Mouse (Mus musculus): ENCODE data around the gene Gsk3a. TPM values are rescaled to one million over a fixed set of nuclear protein-coding genes. Genes with fewer than 3 reads are reported as not detected.

Gene Gsk3a
- 12.1 and 12.7 TPM in 2 replicates for polyA plus RNA-seq (2016; fragmentation: Nextera tagmentation; extraction: Ambion mirVana)

- peak; percentile 91 for ATAC-seq (ENCODE audit: insufficient number of reproducible peaks, low FRiP score)
- WGBS: 0% methylated on average over 66 of the region's 76 CpGs
- Histone ChIP-seq H3K9me3 (replicated peaks) (no peaks in the 10 kb centered on the region), H3K4me3 (peak within 1 kb of the TSS; percentile 77), H3K36me3 (peaks cover 30% of the 10 kb centered on the region), H3K27ac (ENCODE audit: poor library complexity, severe bottlenecking) (peak within 1 kb of the TSS; percentile 88), H3K4me2 (peak within 1 kb of the TSS; percentile 82), H3K9ac (peak within 1 kb of the TSS; percentile 94), H3K27me3 (replicated peaks) (no peaks in the 10 kb centered on the region), H3K4me1 (replicated peaks) (peaks cover 26% of the 10 kb centered on the region)
These were observed at the start of gene Gsk3a for GRCm38 (mm10) chr7:25237249-25238014. Gsk3a (minus strand) TSS chr7:25237851.

DNA sequence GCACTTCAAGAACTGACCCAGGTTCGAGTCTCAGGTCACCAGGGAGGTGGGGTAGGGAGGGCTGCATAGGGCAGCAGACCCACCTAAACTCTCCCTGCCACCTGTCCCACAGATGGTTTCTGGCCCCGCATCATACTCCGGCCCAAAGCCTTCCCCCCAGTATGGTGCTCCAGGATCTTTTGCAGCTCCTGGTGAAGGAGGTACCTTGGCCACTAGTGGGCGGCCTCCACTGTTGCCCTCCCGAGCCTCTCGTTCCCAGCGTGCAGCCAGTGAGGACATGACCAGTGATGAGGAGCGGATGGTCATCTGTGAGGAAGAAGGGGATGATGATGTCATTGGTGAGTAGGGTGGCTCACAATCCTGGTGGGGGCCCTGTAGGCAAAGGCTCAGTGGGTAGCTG, 49.3 kb upstream of the Gsk3a start:
- H3K9me3 ChIP-seq (replicated peaks): peaks cover 3% of the 10 kb centered on the region; the same call in 1 of the 2 replicates
- H3K4me3 ChIP-seq: no peak overlapping the region
- ATAC-seq (ENCODE audit: insufficient number of reproducible peaks, low FRiP score): no peak
- WGBS: 85% methylated on average over 8 of the region's 8 CpGs
- peaks cover 32% of the 10 kb centered on the region for H3K4me1 ChIP-seq (replicated peaks)
- H3K9ac ChIP-seq: no peak overlapping the region
- no peak overlapping the region for H3K4me2 ChIP-seq
- H3K27ac ChIP-seq (ENCODE audit: poor library complexity, severe bottlenecking): no peak overlapping the region
- H3K27me3 ChIP-seq (replicated peaks): no peaks in the 10 kb centered on the region
- peaks cover 74% of the 10 kb centered on the region for H3K36me3 ChIP-seq

- H3K4me3 ChIP-seq: no peak overlapping the region
- H3K27ac ChIP-seq (ENCODE audit: poor library complexity, severe bottlenecking): no peak overlapping the region
- H3K4me2 ChIP-seq: no peak overlapping the region
- ATAC-seq (ENCODE audit: insufficient number of reproducible peaks, low FRiP score): no peak
- H3K9ac ChIP-seq: no peak overlapping the region
- WGBS: 91% methylated on average over 20 of the region's 20 CpGs
- peaks cover 60% of the 10 kb centered on the region for H3K36me3 ChIP-seq
- H3K9me3 ChIP-seq (replicated peaks): peaks cover 3% of the 10 kb centered on the region; the same call in 1 of the 2 replicates
- no peaks in the 10 kb centered on the region for H3K27me3 ChIP-seq (replicated peaks)
- peaks cover 35% of the 10 kb centered on the region for H3K4me1 ChIP-seq (replicated peaks)
These were observed 48.0 kb upstream of the Gsk3a start for GRCm38 (mm10) chr7:25285511-25286238.

GRCm38 (mm10) chr7:25284766-25285165, 47.1 kb upstream of the Gsk3a start:
- peak overlapping the region; percentile 86 for H3K4me2 ChIP-seq
- peaks cover 41% of the 10 kb centered on the region for H3K4me1 ChIP-seq (replicated peaks)
- H3K27ac ChIP-seq (ENCODE audit: poor library complexity, severe bottlenecking): no peak overlapping the region
- peaks cover under 1% of the 10 kb centered on the region; the same call in 1 of the 2 replicates for H3K9me3 ChIP-seq (replicated peaks)
- peaks cover 51% of the 10 kb centered on the region for H3K36me3 ChIP-seq
- ATAC-seq (ENCODE audit: insufficient number of reproducible peaks, low FRiP score): no peak
- peak overlapping the region; percentile 96 for H3K9ac ChIP-seq
- no peaks in the 10 kb centered on the region for H3K27me3 ChIP-seq (replicated peaks)
- 63% methylated on average over 5 of the region's 5 CpGs for WGBS
- H3K4me3 ChIP-seq: no peak overlapping the region

- H3K27ac ChIP-seq (ENCODE audit: poor library complexity, severe bottlenecking): peak overlapping the region; percentile 100
- H3K9ac ChIP-seq: peak overlapping the region; percentile 96
- H3K9me3 ChIP-seq (replicated peaks): no peaks in the 10 kb centered on the region
- 61% methylated on average over 2 of the region's 2 CpGs for WGBS
- H3K27me3 ChIP-seq (replicated peaks): no peaks in the 10 kb centered on the region
- H3K36me3 ChIP-seq: peaks cover 45% of the 10 kb centered on the region
- peaks cover 45% of the 10 kb centered on the region for H3K4me1 ChIP-seq (replicated peaks)
- peak overlapping the region; percentile 91 for H3K4me3 ChIP-seq
- no peak for ATAC-seq (ENCODE audit: insufficient number of reproducible peaks, low FRiP score)
- H3K4me2 ChIP-seq: peak overlapping the region; percentile 86
These were observed 46.5 kb upstream of the Gsk3a start for GRCm38 (mm10) chr7:25284171-25284570.

DNA sequence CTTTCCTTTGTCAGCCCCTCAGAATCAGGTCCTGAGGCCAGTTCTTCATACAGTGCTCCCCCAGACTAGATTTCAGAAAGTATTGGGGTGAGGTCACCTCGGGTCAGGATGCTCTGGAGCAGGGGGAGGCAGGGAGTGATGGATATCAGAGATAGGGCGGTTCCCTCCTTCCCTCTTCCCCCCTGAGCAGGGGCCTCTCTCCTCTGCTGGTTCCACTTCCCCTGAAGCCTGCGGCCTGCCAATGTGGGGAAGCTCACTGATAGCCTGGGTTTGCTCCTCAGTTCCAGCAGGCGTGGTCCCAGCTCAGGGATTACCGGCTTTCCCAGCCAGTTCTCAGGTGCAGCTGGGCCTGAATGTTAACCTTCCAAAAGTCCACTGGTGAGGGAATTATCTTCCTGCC, 46.0 kb upstream of the Gsk3a start:
- Histone ChIP-seq H3K9me3 (replicated peaks) (no peaks in the 10 kb centered on the region), H3K36me3 (peaks cover 40% of the 10 kb centered on the region), H3K4me1 (replicated peaks) (peaks cover 45% of the 10 kb centered on the region), H3K4me2 (peak overlapping the region; percentile 86), H3K27me3 (replicated peaks) (no peaks in the 10 kb centered on the region), H3K4me3 (peak overlapping the region; percentile 91), H3K27ac (ENCODE audit: poor library complexity, severe bottlenecking) (peak overlapping the region; percentile 100), H3K9ac (peak overlapping the region; percentile 96)
- no peak for ATAC-seq (ENCODE audit: insufficient number of reproducible peaks, low FRiP score)
- WGBS: 16% methylated on average over 5 of the region's 5 CpGs

GRCm38 (mm10) chr7:25282731-25283211, 45.1 kb upstream of the Gsk3a start:
- peak overlapping the region; percentile 100 for H3K27ac ChIP-seq (ENCODE audit: poor library complexity, severe bottlenecking)
- ATAC-seq (ENCODE audit: insufficient number of reproducible peaks, low FRiP score): no peak
- no peaks in the 10 kb centered on the region for H3K27me3 ChIP-seq (replicated peaks)
- no peaks in the 10 kb centered on the region for H3K9me3 ChIP-seq (replicated peaks)
- peak overlapping the region; percentile 91 for H3K4me3 ChIP-seq
- H3K9ac ChIP-seq: peak overlapping the region; percentile 96
- under 1% methylated on average over 34 of the region's 36 CpGs for WGBS
- H3K36me3 ChIP-seq: peaks cover 31% of the 10 kb centered on the region
- H3K4me1 ChIP-seq (replicated peaks): peaks cover 48% of the 10 kb centered on the region
- H3K4me2 ChIP-seq: peak overlapping the region; percentile 86

DNA sequence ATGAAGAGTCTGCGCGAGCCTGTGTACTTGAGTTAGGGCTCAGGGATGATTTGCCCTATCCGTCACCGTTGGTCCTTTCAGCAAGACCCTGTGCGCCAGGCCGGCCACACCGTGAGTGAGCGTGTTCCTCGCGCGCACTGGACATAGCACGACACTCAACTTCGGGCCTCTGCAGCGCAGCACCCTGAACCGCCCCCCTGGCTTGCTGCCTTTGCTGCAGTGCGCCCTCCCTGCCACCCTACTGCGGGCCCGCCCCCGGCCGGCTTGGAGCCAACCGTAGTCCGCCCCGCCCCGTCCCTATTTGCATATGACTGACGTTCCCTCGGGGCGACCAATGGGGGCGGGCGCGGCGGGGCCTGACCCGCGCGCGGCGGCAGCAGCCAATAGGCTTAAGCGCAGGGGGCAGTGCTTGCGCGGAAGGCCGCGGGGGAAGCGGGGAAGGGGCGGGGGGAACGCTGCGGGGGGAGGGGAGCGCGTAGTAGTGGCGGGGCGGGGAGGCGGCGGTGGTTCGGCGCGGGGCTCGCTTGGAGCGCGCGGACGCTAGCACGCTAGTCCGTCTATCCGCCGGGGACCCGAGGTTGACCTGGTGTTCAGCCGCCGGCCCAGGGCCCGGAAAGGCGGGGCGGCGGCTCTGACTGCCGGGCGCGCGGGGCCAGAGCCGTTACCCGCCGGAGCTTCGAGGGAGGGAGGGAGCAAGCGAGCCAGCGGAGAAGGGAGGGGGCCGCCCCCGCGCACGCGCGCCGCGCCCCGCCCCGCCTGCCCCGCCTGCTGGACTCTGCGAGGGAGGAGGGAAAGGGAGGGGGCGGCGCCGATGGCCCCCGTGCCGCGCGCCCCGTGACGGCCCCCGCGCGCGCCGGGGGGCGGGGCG, 44.3 kb upstream of the Gsk3a start:
- Histone ChIP-seq H3K36me3 (peaks cover 23% of the 10 kb centered on the region), H3K4me3 (peak overlapping the region; percentile 91), H3K27ac (ENCODE audit: poor library complexity, severe bottlenecking) (peak overlapping the region; percentile 100), H3K4me2 (peak overlapping the region; percentile 86), H3K27me3 (replicated peaks) (no peaks in the 10 kb centered on the region), H3K9ac (peak overlapping the region; percentile 96), H3K4me1 (replicated peaks) (peaks cover 56% of the 10 kb centered on the region), H3K9me3 (replicated peaks) (no peaks in the 10 kb centered on the region)
- 1% methylated on average over 74 of the region's 108 CpGs for WGBS
- ATAC-seq (ENCODE audit: insufficient number of reproducible peaks, low FRiP score): peak; percentile 87

DNA sequence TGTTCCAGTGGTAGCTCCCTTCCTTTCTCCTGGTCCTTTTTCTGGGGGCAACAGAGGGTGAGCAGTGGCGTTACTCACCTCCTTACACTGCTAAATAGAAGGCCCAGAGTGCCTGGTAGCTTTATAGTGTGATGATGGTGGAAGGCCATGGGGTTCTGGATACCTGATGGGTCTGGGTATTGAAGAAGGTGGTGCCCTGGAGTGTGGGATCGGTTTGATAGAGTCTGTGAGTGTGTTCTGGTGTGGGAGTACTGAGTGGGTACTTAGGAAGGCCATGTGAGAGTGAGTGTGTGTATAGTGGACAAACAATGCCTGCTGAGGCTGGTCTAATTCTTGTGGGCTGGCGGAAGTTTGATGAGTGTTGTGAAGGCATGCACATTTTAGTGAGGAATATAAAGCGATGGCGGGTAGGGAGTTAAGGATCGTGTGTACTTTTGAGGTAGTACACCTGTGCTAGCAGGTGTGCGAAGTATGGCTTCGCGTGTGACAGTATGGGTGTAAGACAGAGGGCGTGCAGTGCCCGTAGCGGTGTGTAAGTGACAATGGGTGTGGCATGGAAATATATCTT, 43.6 kb upstream of the Gsk3a start:
- no peaks in the 10 kb centered on the region for H3K9me3 ChIP-seq (replicated peaks)
- H3K27me3 ChIP-seq (replicated peaks): no peaks in the 10 kb centered on the region
- peak overlapping the region; percentile 85 for H3K9ac ChIP-seq
- peaks cover 62% of the 10 kb centered on the region for H3K4me1 ChIP-seq (replicated peaks)
- 21% methylated on average over 12 of the region's 12 CpGs for WGBS
- ATAC-seq (ENCODE audit: insufficient number of reproducible peaks, low FRiP score): peak; percentile 1
- H3K27ac ChIP-seq (ENCODE audit: poor library complexity, severe bottlenecking): peak overlapping the region; percentile 100
- peaks cover 16% of the 10 kb centered on the region for H3K36me3 ChIP-seq
- H3K4me3 ChIP-seq: peak overlapping the region; percentile 91
- H3K4me2 ChIP-seq: peak overlapping the region; percentile 86
